Mouse (Mus musculus) ovary, postnatal 36 days (tissue): ENCODE data around the gene Cdkn3.
"Not testable (repeated sequence)": the region's sequence is repeated elsewhere in the genome, so short reads cannot be mapped to it uniquely, and the experiment has no call there.

ENCODE experiments used
- DNase-seq: peaks from one replicate; pipeline ENCODE4 v3.0.0; 2022; ENCODE audit warnings: low spot score, mixed read lengths

Cdkn3 gene

GRCm38 (mm10) chr14:46760355-46761029 is at the start of gene Cdkn3:
Cdkn3 (plus strand) TSS chr14:46760541.
- DNase-seq: peak; percentile 88

- DNase-seq: no peak
These were observed 41.8 kb upstream of the Cdkn3 start for GRCm38 (mm10) chr14:46718483-46718922.

- peak; percentile 26 for DNase-seq
These were observed 38.3 kb upstream of the Cdkn3 start for GRCm38 (mm10) chr14:46722031-46722430.

- DNase-seq: no peak
These were observed 36.5 kb upstream of the Cdkn3 start for GRCm38 (mm10) chr14:46723828-46724227.

GRCm38 (mm10) chr14:46724941-46725340 is 35.4 kb upstream of the Cdkn3 start:
- no peak for DNase-seq

- DNase-seq: no peak
These were observed 34.6 kb upstream of the Cdkn3 start for GRCm38 (mm10) chr14:46725743-46726142.

GRCm38 (mm10) chr14:46734262-46734661 is 26.1 kb upstream of the Cdkn3 start:
- DNase-seq: no peak

- no peak for DNase-seq
These were observed 25.4 kb upstream of the Cdkn3 start for GRCm38 (mm10) chr14:46734761-46735455.

GRCm38 (mm10) chr14:46736366-46736765 is 24.0 kb upstream of the Cdkn3 start:
- DNase-seq: no peak

- DNase-seq: not testable (repeated sequence)
These were observed 23.0 kb upstream of the Cdkn3 start for GRCm38 (mm10) chr14:46737346-46737745.

- DNase-seq: no peak
These were observed 17.7 kb upstream of the Cdkn3 start for GRCm38 (mm10) chr14:46742674-46743073.

- no peak for DNase-seq
These were observed 14.9 kb upstream of the Cdkn3 start for GRCm38 (mm10) chr14:46745413-46745812.

GRCm38 (mm10) chr14:46754371-46754770 is 6.0 kb upstream of the Cdkn3 start:
- DNase-seq: not testable (repeated sequence)

- no peak for DNase-seq
These were observed 4.5 kb upstream of the Cdkn3 start for GRCm38 (mm10) chr14:46755851-46756250.

GRCm38 (mm10) chr14:46757736-46758135 is 2.6 kb upstream of the Cdkn3 start:
- no peak for DNase-seq

- DNase-seq: no peak
These were observed 379 bp upstream of the Cdkn3 start for GRCm38 (mm10) chr14:46759970-46760354.

- no peak for DNase-seq
These were observed 845 bp downstream of the Cdkn3 start for GRCm38 (mm10) chr14:46761186-46761585.

GRCm38 (mm10) chr14:46767116-46767515 is 6.8 kb downstream of the Cdkn3 start:
- DNase-seq: no peak

GRCm38 (mm10) chr14:46770036-46770435 is 9.7 kb downstream of the Cdkn3 start:
- no peak for DNase-seq

- no peak for DNase-seq
These were observed 18.4 kb downstream of the Cdkn3 start for GRCm38 (mm10) chr14:46778756-46779155.

- DNase-seq: no peak
These were observed 18.9 kb downstream of the Cdkn3 start for GRCm38 (mm10) chr14:46779217-46779616.

GRCm38 (mm10) chr14:46781086-46781485 is 20.7 kb downstream of the Cdkn3 start:
- DNase-seq: no peak

- no peak for DNase-seq
These were observed 22.0 kb downstream of the Cdkn3 start for GRCm38 (mm10) chr14:46782187-46782828.
